Mouse (Mus musculus): ENCODE results near the gene Hoxd11.

- TF ChIP-seq CTCF (IDR thresholded peaks at IDR 0.05; ENCODE audit: insufficient read depth, low read depth, low read length) (no peak), POLR2A (IDR thresholded peaks at IDR 0.05; ENCODE audit: insufficient read depth, low read depth, low read length) (no peak)
Measured at GRCm38 (mm10) chr2:74726551-74726950, 47.2 kb downstream of the Hoxd11 start, which contains the start of gene Gm28230.
